Mouse (Mus musculus) cortical plate, adult 2 months (tissue): Measurements from ENCODE around the gene Syce2.

Source experiments
- CTCF ChIP-seq: fragments of 200-500 bp; IDR thresholded peaks from 2 replicates; pipeline ENCODE4 v1.5.1; 2011; ENCODE audit warnings: mild to moderate bottlenecking, control low read depth, low read length; ENCODE audit not compliant: insufficient read depth; ENCODE audit errors: extremely low read depth
- POLR2A ChIP-seq: fragments of 200-500 bp; IDR thresholded peaks from 2 replicates; pipeline ENCODE4 v1.6.1; 2011; ENCODE audit warnings: mild to moderate bottlenecking, low read length, control low read depth; ENCODE audit not compliant: insufficient read depth; ENCODE audit errors: extremely low read depth

DNA sequence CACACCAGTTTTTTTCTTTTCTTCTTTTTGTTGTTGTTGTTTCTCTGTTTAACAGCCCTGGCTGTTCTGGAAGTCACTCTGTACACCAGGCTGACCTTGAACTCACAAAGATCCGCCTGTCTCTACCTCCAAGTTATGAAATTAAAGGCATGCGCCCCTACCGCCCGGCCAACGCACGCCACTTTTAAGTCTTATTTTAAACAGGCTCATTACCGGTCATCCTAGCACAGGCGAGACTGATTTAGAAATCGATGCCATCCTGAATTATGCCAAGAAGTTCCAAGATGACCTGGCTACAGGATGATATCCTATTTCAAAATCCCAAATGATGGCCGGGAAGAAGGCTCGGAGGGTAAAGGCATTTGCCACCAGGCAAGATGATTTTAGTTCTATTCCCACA is 40.4 kb upstream of the Syce2 start, which contains the start of gene Gadd45gip1:
- TF ChIP-seq CTCF (no peak), POLR2A (no peak)
